Mouse (Mus musculus) ES-Bruce4 (cell line): ENCODE results near the gene AW822073.
"Not testable (repeated sequence)": the region's sequence is repeated elsewhere in the genome, so short reads cannot be mapped to it uniquely, and the experiment has no call there.

Source experiments
- CTCF ChIP-seq: IDR thresholded peaks from one replicate; pipeline ENCODE4 v1.8.1; 2011; ENCODE audit warnings: low read depth, low read length
- POLR2A ChIP-seq: IDR thresholded peaks from one replicate; pipeline ENCODE4 v1.8.1; 2011; ENCODE audit warnings: low read length; ENCODE audit not compliant: insufficient read depth

GRCm38 (mm10) chr10:58230021-58230420, 5.3 kb upstream of the AW822073 start:
- not testable (repeated sequence) for TF ChIP-seq CTCF, POLR2A
